Mouse (Mus musculus): ENCODE data around the gene Fam228a. TPM values are rescaled to one million over a fixed set of nuclear protein-coding genes. Genes with fewer than 3 reads are reported as not detected.
"Not testable (repeated sequence)": the region's sequence is repeated elsewhere in the genome, so short reads cannot be mapped to it uniquely, and the experiment has no call there.

Fam228a gene
- polyA plus RNA-seq, 1 experiment = not detected

GRCm38 (mm10) chr12:4768492-4769332, 30.5 kb upstream of the Fam228a start, which contains the start of the genes Pfn4 and Fam228b:
TSS of gene Pfn4 (plus strand) at chr12:4769022.
TSS of gene Fam228b (minus strand) at chr12:4769267.
- H3K9me3 ChIP-seq = peaks cover 3% of the 10 kb centered on the region; the same call in 1 of the 2 replicates
- peaks cover 4% of the 10 kb centered on the region for H3K36me3 ChIP-seq (replicated peaks; ENCODE audit: low read length)
- no peak for TF ChIP-seq FLI1 (IDR thresholded peaks at IDR 0.05; ENCODE audit: low read length)
- no peak for TF ChIP-seq GATA1 (IDR thresholded peaks at IDR 0.05; ENCODE audit: borderline replicate concordance, low read length)
- peaks cover 21% of the 10 kb centered on the region for H3K4me1 ChIP-seq
- no peaks in the 10 kb centered on the region for H3K27me3 ChIP-seq (replicated peaks)
- H3K4me3 ChIP-seq (replicated peaks) = peak within 1 kb of the TSS; percentile 98

- TF ChIP-seq GATA1 (IDR thresholded peaks at IDR 0.05; ENCODE audit: borderline replicate concordance, low read length) (no peak), FLI1 (IDR thresholded peaks at IDR 0.05; ENCODE audit: low read length) (no peak)
- no peaks in the 10 kb centered on the region for H3K4me1 ChIP-seq
- peaks cover 3% of the 10 kb centered on the region; the same call in 1 of the 2 replicates for H3K9me3 ChIP-seq
- no peak overlapping the region for H3K4me3 ChIP-seq (replicated peaks)
- H3K27me3 ChIP-seq (replicated peaks) = no peaks in the 10 kb centered on the region
- peaks cover 4% of the 10 kb centered on the region for H3K36me3 ChIP-seq (replicated peaks; ENCODE audit: low read length)
These were observed 18.8 kb upstream of the Fam228a start for GRCm38 (mm10) chr12:4757060-4757459.

GRCm38 (mm10) chr12:4754451-4754850, 16.2 kb upstream of the Fam228a start:
- H3K9me3 ChIP-seq; H3K27me3 ChIP-seq (replicated peaks); H3K4me3 ChIP-seq (replicated peaks); H3K36me3 ChIP-seq (replicated peaks; ENCODE audit: low read length); H3K4me1 ChIP-seq: not testable (repeated sequence)

DNA sequence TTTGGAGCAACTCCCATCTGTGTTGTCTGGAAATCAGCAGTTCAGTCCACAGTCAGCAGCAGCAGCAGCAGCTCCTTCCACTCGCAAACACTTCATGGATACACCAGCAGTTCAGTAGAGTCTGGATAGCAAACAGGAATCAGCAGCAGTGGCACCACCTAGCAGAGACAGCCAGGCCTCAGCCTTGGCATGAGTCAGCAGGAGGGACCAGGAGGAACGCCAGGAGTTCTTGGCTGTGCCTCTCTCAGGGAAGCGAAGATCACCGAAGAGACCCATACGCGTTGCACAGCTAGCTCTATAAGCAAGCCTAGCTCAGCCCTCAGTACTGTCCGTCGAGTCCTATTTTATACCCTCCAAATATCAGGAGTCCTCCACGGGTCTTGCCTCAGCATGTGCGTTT, 6.3 kb upstream of the Fam228a start:
- no peaks in the 10 kb centered on the region for H3K36me3 ChIP-seq (replicated peaks; ENCODE audit: low read length)
- TF ChIP-seq GATA1 (IDR thresholded peaks at IDR 0.05; ENCODE audit: borderline replicate concordance, low read length) (no peak), FLI1 (IDR thresholded peaks at IDR 0.05; ENCODE audit: low read length) (no peak)
- no peaks in the 10 kb centered on the region for H3K4me1 ChIP-seq
- H3K27me3 ChIP-seq (replicated peaks) = no peaks in the 10 kb centered on the region
- no peaks in the 10 kb centered on the region for H3K9me3 ChIP-seq
- no peak overlapping the region for H3K4me3 ChIP-seq (replicated peaks)

GRCm38 (mm10) chr12:4742183-4742582, 4.0 kb upstream of the Fam228a start:
- no peak for TF ChIP-seq FLI1 (IDR thresholded peaks at IDR 0.05; ENCODE audit: low read length)
- no peak for TF ChIP-seq GATA1 (IDR thresholded peaks at IDR 0.05; ENCODE audit: borderline replicate concordance, low read length)
- Histone ChIP-seq H3K4me1 (no peaks in the 10 kb centered on the region), H3K36me3 (replicated peaks; ENCODE audit: low read length) (no peaks in the 10 kb centered on the region), H3K27me3 (replicated peaks) (no peaks in the 10 kb centered on the region), H3K4me3 (replicated peaks) (no peak overlapping the region), H3K9me3 (no peaks in the 10 kb centered on the region)

DNA sequence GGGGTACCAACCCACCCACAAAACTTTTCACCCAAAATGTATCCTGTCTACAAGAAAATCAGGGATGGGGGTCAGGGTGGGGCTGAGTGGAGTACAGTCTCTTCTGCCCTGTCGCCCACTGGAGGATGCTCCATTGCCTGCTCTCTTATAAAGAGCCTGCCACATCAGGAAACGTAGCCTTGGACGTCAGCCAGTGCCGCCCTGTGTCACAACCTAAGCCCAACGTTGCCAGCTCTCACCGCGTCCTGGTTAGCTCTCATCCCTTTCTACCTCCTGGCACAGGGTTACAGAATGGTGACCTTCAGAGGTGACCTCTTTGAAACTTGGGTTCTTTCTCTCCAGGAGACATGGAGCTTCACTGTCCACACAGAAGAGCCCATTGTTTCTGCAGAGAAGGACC, 2.6 kb upstream of the Fam228a start:
- H3K4me3 ChIP-seq (replicated peaks) = no peak overlapping the region
- no peaks in the 10 kb centered on the region for H3K4me1 ChIP-seq
- H3K36me3 ChIP-seq (replicated peaks; ENCODE audit: low read length) = no peaks in the 10 kb centered on the region
- H3K9me3 ChIP-seq = no peaks in the 10 kb centered on the region
- no peak for TF ChIP-seq FLI1 (IDR thresholded peaks at IDR 0.05; ENCODE audit: low read length)
- no peak for TF ChIP-seq GATA1 (IDR thresholded peaks at IDR 0.05; ENCODE audit: borderline replicate concordance, low read length)
- H3K27me3 ChIP-seq (replicated peaks) = no peaks in the 10 kb centered on the region

GRCm38 (mm10) chr12:4732332-4732731, 5.9 kb downstream of the Fam228a start:
- no peak for TF ChIP-seq GATA1 (IDR thresholded peaks at IDR 0.05; ENCODE audit: borderline replicate concordance, low read length)
- no peak for TF ChIP-seq FLI1 (IDR thresholded peaks at IDR 0.05; ENCODE audit: low read length)
- H3K4me3 ChIP-seq (replicated peaks) = no peak overlapping the region
- no peaks in the 10 kb centered on the region for H3K36me3 ChIP-seq (replicated peaks; ENCODE audit: low read length)
- peaks cover 5% of the 10 kb centered on the region; the same call in 1 of the 2 replicates for H3K9me3 ChIP-seq
- H3K4me1 ChIP-seq = peaks cover 7% of the 10 kb centered on the region; the same call in 1 of the 2 replicates
- H3K27me3 ChIP-seq (replicated peaks) = peaks cover 16% of the 10 kb centered on the region

GRCm38 (mm10) chr12:4731629-4732028, 6.6 kb downstream of the Fam228a start:
- peaks cover 5% of the 10 kb centered on the region; the same call in 1 of the 2 replicates for H3K9me3 ChIP-seq

DNA sequence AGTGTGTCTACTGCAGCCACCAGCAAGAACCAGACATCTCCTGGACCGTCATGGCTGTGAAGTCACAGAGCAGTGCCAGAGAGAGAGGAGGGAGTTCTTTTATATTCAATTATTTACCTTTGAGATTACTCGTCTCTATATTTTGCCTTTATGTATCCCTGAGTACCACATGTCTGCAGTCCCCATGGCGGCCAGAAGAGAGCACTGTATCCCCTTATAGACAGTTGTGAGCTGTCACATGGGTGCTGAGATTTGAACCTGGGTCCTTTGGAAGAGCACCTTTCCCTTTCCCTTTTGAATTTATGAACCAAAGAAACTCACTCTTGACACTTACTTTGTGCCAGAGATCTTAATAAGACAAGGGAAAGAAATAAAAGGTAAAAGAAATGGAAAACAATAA, 9.1 kb downstream of the Fam228a start:
- Histone ChIP-seq H3K4me1 (peaks cover 3% of the 10 kb centered on the region; the same call in 1 of the 2 replicates), H3K27me3 (replicated peaks) (peaks cover 13% of the 10 kb centered on the region), H3K9me3 (peaks cover 5% of the 10 kb centered on the region; the same call in 1 of the 2 replicates), H3K4me3 (replicated peaks) (no peak overlapping the region), H3K36me3 (replicated peaks; ENCODE audit: low read length) (no peaks in the 10 kb centered on the region)
- TF ChIP-seq GATA1 (IDR thresholded peaks at IDR 0.05; ENCODE audit: borderline replicate concordance, low read length) (no peak), FLI1 (IDR thresholded peaks at IDR 0.05; ENCODE audit: low read length) (no peak)

More at GRCm38 (mm10) chr12:4731629-4732028, 6.6 kb downstream of the Fam228a start:
- H3K4me3 ChIP-seq (replicated peaks) = no peak overlapping the region
- TF ChIP-seq FLI1 (IDR thresholded peaks at IDR 0.05; ENCODE audit: low read length) (no peak), GATA1 (IDR thresholded peaks at IDR 0.05; ENCODE audit: borderline replicate concordance, low read length) (no peak)
- H3K4me1 ChIP-seq = peaks cover 7% of the 10 kb centered on the region; the same call in 1 of the 2 replicates
- H3K27me3 ChIP-seq (replicated peaks) = peaks cover 16% of the 10 kb centered on the region
- H3K36me3 ChIP-seq (replicated peaks; ENCODE audit: low read length) = no peaks in the 10 kb centered on the region
